Mouse (Mus musculus): ENCODE data around the gene Sh3bp4. TPM values are rescaled to one million over a fixed set of nuclear protein-coding genes. Genes with fewer than 3 reads are reported as not detected.

Sh3bp4 gene
- polyA plus RNA-seq, 1 experiment from 2014 or later = 15.7 TPM

DNA sequence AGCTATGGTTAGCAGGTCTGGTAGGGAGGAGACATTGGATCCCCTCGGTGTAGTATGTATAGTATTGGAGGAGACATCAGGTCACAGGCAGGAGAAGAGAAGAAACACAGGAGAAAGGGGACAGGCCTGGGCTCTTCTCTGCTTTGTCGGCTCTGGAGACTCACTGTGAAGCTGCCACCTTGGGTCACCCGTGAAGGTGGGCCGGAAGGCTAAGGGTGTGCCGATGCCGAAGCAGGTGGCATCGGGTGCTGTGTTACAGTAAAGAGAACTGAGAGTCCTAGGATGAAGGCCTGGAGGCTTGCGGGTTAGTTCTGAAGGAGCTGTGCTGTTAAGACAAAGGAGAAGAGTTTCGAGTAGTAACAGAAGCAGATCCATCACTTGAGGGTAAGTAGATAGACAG is 6.6 kb downstream of the Sh3bp4 start:
- Histone ChIP-seq H3K4me2 (replicated peaks) (no peak overlapping the region), H3K4me1 (replicated peaks; ENCODE audit: control insufficient read depth, insufficient read depth, low read length) (peaks cover 18% of the 10 kb centered on the region), H3K36me3 (replicated peaks; ENCODE audit: control insufficient read depth, insufficient read depth) (no peaks in the 10 kb centered on the region), H3K27me3 (ENCODE audit: control insufficient read depth, insufficient read depth, low read length) (no peaks in the 10 kb centered on the region), H3K27ac (no peak overlapping the region), H3K9ac (no peak overlapping the region), H3K4me3 (replicated peaks; ENCODE audit: low read length) (no peak overlapping the region), H3K9me3 (ENCODE audit: control insufficient read depth, low read length) (no peaks in the 10 kb centered on the region)
- DNase-seq (ENCODE audit: low spot score) (no peak), ATAC-seq (ENCODE audit: low FRiP score) (no peak)
- WGBS = 91% methylated on average over 9 of the region's 9 CpGs

- H3K36me3 ChIP-seq (replicated peaks; ENCODE audit: control insufficient read depth, insufficient read depth) = no peaks in the 10 kb centered on the region
- 55% methylated on average over 2 of the region's 2 CpGs for WGBS
- ATAC-seq (ENCODE audit: low FRiP score) (no peak), DNase-seq (ENCODE audit: low spot score) (no peak)
- no peak overlapping the region for H3K4me3 ChIP-seq (replicated peaks; ENCODE audit: low read length)
- H3K9me3 ChIP-seq (ENCODE audit: control insufficient read depth, low read length) = no peaks in the 10 kb centered on the region
- no peak overlapping the region for H3K4me2 ChIP-seq (replicated peaks)
- peaks cover 13% of the 10 kb centered on the region for H3K4me1 ChIP-seq (replicated peaks; ENCODE audit: control insufficient read depth, insufficient read depth, low read length)
- no peak overlapping the region for H3K27ac ChIP-seq
- H3K27me3 ChIP-seq (ENCODE audit: control insufficient read depth, insufficient read depth, low read length) = no peaks in the 10 kb centered on the region
- no peak overlapping the region for H3K9ac ChIP-seq
Measured at GRCm38 (mm10) chr1:89078240-89078639, 8.0 kb downstream of the Sh3bp4 start.

GRCm38 (mm10) chr1:89078730-89079129 is 8.5 kb downstream of the Sh3bp4 start:
- H3K4me1 ChIP-seq (replicated peaks; ENCODE audit: control insufficient read depth, insufficient read depth, low read length) = peaks cover 9% of the 10 kb centered on the region; the same call in 1 of the 2 replicates
- DNase-seq (ENCODE audit: low spot score) (no peak), ATAC-seq (ENCODE audit: low FRiP score) (no peak)
- no peaks in the 10 kb centered on the region for H3K36me3 ChIP-seq (replicated peaks; ENCODE audit: control insufficient read depth, insufficient read depth)
- 22% methylated on average over 9 of the region's 9 CpGs for WGBS
- H3K4me3 ChIP-seq (replicated peaks; ENCODE audit: low read length) = no peak overlapping the region
- H3K9ac ChIP-seq = no peak overlapping the region
- no peak overlapping the region for H3K4me2 ChIP-seq (replicated peaks)
- H3K9me3 ChIP-seq (ENCODE audit: control insufficient read depth, low read length) = no peaks in the 10 kb centered on the region
- no peak overlapping the region for H3K27ac ChIP-seq
- H3K27me3 ChIP-seq (ENCODE audit: control insufficient read depth, insufficient read depth, low read length) = no peaks in the 10 kb centered on the region

- no peak overlapping the region for H3K4me2 ChIP-seq (replicated peaks)
- 50% methylated on average over 2 of the region's 2 CpGs for WGBS
- no peak overlapping the region for H3K9ac ChIP-seq
- no peak overlapping the region for H3K4me3 ChIP-seq (replicated peaks; ENCODE audit: low read length)
- DNase-seq (ENCODE audit: low spot score) (no peak), ATAC-seq (ENCODE audit: low FRiP score) (no peak)
- H3K9me3 ChIP-seq (ENCODE audit: control insufficient read depth, low read length) = no peaks in the 10 kb centered on the region
- no peak overlapping the region for H3K27ac ChIP-seq
- H3K36me3 ChIP-seq (replicated peaks; ENCODE audit: control insufficient read depth, insufficient read depth) = no peaks in the 10 kb centered on the region
- H3K27me3 ChIP-seq (ENCODE audit: control insufficient read depth, insufficient read depth, low read length) = no peaks in the 10 kb centered on the region
- peaks cover 9% of the 10 kb centered on the region; the same call in 1 of the 2 replicates for H3K4me1 ChIP-seq (replicated peaks; ENCODE audit: control insufficient read depth, insufficient read depth, low read length)
Measured at GRCm38 (mm10) chr1:89079239-89079638, 9.0 kb downstream of the Sh3bp4 start.

DNA sequence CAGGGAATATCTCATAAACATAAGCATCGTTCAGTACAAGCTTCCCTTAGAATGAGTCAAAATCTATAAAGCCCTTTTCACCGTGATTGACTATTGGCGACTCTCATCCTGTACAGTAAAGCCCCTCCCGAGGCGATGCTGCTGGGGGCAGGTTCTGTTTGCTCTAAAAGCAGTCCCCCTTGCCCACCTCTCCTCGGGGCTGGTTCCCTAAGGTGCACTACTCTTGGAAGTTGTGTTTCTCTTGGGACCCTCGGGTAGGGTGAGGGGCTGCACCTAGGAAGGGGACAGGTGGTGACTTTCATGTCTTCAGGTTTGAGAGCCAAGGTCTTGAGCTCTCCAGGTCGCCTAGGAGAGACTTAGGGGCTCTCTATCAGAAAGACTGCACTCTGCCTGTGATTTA is 10.2 kb downstream of the Sh3bp4 start:
- DNase-seq (ENCODE audit: low spot score) (no peak), ATAC-seq (ENCODE audit: low FRiP score) (no peak)
- peaks cover 9% of the 10 kb centered on the region; the same call in 1 of the 2 replicates for H3K4me1 ChIP-seq (replicated peaks; ENCODE audit: control insufficient read depth, insufficient read depth, low read length)
- H3K4me3 ChIP-seq (replicated peaks; ENCODE audit: low read length) = no peak overlapping the region
- H3K27me3 ChIP-seq (ENCODE audit: control insufficient read depth, insufficient read depth, low read length) = no peaks in the 10 kb centered on the region
- 82% methylated on average over 8 of the region's 8 CpGs for WGBS
- H3K36me3 ChIP-seq (replicated peaks; ENCODE audit: control insufficient read depth, insufficient read depth) = no peaks in the 10 kb centered on the region
- H3K9ac ChIP-seq = no peak overlapping the region
- H3K9me3 ChIP-seq (ENCODE audit: control insufficient read depth, low read length) = no peaks in the 10 kb centered on the region
- no peak overlapping the region for H3K27ac ChIP-seq
- H3K4me2 ChIP-seq (replicated peaks) = no peak overlapping the region

DNA sequence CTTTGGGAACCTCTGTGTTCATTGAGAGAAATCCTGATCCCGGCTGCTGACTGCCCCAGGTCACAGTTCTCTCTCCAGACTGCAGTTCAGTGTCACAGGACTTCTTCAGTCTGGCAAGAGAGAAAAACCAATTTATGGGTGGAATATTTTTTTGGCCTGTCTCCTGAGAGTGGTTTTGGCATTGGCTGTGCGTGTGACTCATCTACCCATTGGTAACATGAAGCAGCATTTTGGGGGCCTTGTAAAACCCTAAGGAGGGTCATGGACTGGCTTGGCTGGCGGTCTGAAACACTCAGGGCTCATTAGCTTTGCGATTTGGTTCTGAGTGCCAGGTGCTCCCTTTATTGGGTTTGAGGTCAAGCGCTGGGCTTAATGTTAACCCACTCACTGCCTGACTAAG is 10.6 kb downstream of the Sh3bp4 start:
- ATAC-seq (ENCODE audit: low FRiP score) (no peak), DNase-seq (ENCODE audit: low spot score) (no peak)
- WGBS = 62% methylated on average over 5 of the region's 5 CpGs
- H3K27me3 ChIP-seq (ENCODE audit: control insufficient read depth, insufficient read depth, low read length) = no peaks in the 10 kb centered on the region
- no peaks in the 10 kb centered on the region for H3K9me3 ChIP-seq (ENCODE audit: control insufficient read depth, low read length)
- H3K9ac ChIP-seq = no peak overlapping the region
- no peak overlapping the region for H3K27ac ChIP-seq
- H3K4me3 ChIP-seq (replicated peaks; ENCODE audit: low read length) = no peak overlapping the region
- no peaks in the 10 kb centered on the region for H3K36me3 ChIP-seq (replicated peaks; ENCODE audit: control insufficient read depth, insufficient read depth)
- H3K4me2 ChIP-seq (replicated peaks) = no peak overlapping the region
- peaks cover 11% of the 10 kb centered on the region; the same call in 1 of the 2 replicates for H3K4me1 ChIP-seq (replicated peaks; ENCODE audit: control insufficient read depth, insufficient read depth, low read length)

- Histone ChIP-seq H3K9me3 (ENCODE audit: control insufficient read depth, low read length) (no peaks in the 10 kb centered on the region), H3K4me3 (replicated peaks; ENCODE audit: low read length) (no peak overlapping the region), H3K36me3 (replicated peaks; ENCODE audit: control insufficient read depth, insufficient read depth) (no peaks in the 10 kb centered on the region), H3K4me1 (replicated peaks; ENCODE audit: control insufficient read depth, insufficient read depth, low read length) (peaks cover 17% of the 10 kb centered on the region), H3K9ac (no peak overlapping the region), H3K27me3 (ENCODE audit: control insufficient read depth, insufficient read depth, low read length) (no peaks in the 10 kb centered on the region), H3K4me2 (replicated peaks) (no peak overlapping the region), H3K27ac (no peak overlapping the region)
- WGBS = 79% methylated on average over 4 of the region's 4 CpGs
- ATAC-seq (ENCODE audit: low FRiP score) = no peak
- DNase-seq (ENCODE audit: low spot score) = no peak
Measured at GRCm38 (mm10) chr1:89081371-89081770, 11.2 kb downstream of the Sh3bp4 start.

DNA sequence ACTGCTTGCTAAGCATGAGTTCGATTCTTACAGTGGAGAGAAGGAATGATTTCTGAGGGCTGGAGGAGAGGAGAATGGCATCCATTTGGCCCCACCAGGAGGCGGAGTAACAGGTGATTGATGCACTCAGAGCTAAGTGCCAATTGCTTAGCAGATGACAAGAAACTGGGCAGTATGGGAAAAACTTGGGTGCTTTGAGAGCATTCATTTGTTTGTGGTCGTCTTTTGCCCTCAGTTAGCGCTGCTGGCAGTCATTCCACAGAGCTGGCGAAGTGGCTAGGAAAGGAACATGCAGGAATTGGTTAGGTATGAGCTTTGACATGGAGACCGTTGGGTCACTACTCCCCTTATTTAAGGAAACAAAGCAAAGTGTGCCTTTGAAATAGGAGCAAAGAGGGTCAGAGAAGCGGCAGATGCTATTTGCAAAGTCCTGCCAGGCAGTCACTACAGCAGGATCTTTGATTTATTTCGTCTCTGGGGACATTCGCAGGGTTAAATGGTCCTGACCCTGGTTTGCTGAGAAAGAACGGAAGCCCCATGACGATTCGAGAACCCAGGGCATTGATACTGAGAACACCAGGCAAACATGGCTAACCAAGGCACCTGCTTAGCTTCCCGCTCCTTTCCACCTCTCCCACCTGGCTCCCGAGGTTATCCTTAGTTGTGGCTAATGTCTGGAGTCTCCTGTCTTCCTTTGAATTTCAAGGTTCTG is 12.1 kb downstream of the Sh3bp4 start:
- WGBS = 30% methylated on average over 14 of the region's 14 CpGs
- ATAC-seq (ENCODE audit: low FRiP score) (no peak), DNase-seq (ENCODE audit: low spot score) (no peak)
- H3K27ac ChIP-seq = no peak overlapping the region
- H3K9ac ChIP-seq = no peak overlapping the region
- H3K4me2 ChIP-seq (replicated peaks) = no peak overlapping the region
- H3K27me3 ChIP-seq (ENCODE audit: control insufficient read depth, insufficient read depth, low read length) = no peaks in the 10 kb centered on the region
- no peak overlapping the region for H3K4me3 ChIP-seq (replicated peaks; ENCODE audit: low read length)
- H3K4me1 ChIP-seq (replicated peaks; ENCODE audit: control insufficient read depth, insufficient read depth, low read length) = peaks cover 25% of the 10 kb centered on the region
- H3K9me3 ChIP-seq (ENCODE audit: control insufficient read depth, low read length) = no peaks in the 10 kb centered on the region
- no peaks in the 10 kb centered on the region for H3K36me3 ChIP-seq (replicated peaks; ENCODE audit: control insufficient read depth, insufficient read depth)

DNA sequence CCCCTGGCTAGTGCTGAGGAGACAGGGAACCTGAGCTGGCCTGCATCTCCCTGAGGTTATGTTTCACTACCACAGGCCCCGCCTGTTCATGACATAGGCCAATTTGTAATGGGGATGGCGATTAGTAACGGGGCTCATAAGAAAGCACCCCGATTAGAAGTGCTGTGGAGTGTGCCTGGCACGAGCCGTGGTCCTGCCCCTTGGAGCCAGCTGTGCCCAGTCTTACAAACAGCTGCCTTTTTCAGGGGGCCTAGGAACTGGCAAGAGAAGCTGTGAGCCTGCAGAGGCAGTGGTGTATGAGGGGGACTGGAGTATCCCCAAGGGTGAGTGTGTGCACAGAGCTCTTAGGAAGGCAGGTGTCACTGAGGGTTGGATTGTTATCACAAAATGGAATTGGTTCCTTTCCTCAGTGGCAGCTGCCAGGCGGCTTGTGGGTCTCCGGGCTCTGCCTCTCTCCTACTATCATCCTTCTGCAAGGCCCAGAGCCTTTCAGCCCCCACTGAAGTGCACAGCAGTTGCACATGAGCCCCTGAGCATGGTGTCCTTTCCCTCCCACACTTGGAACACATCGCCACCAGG is 16.4 kb downstream of the Sh3bp4 start:
- Histone ChIP-seq H3K27ac (no peak overlapping the region), H3K9me3 (ENCODE audit: control insufficient read depth, low read length) (no peaks in the 10 kb centered on the region), H3K4me3 (replicated peaks; ENCODE audit: low read length) (no peak overlapping the region), H3K4me1 (replicated peaks; ENCODE audit: control insufficient read depth, insufficient read depth, low read length) (peaks cover 38% of the 10 kb centered on the region), H3K27me3 (ENCODE audit: control insufficient read depth, insufficient read depth, low read length) (no peaks in the 10 kb centered on the region), H3K9ac (no peak overlapping the region), H3K4me2 (replicated peaks) (no peak overlapping the region), H3K36me3 (replicated peaks; ENCODE audit: control insufficient read depth, insufficient read depth) (no peaks in the 10 kb centered on the region)
- 53% methylated on average over 9 of the region's 9 CpGs for WGBS
- DNase-seq (ENCODE audit: low spot score) = no peak
- no peak for ATAC-seq (ENCODE audit: low FRiP score)

Measured in hindbrain, embryonic 14.5 days (tissue).